Mouse (Mus musculus): ENCODE results near the gene Fry. TPM values are rescaled to one million over a fixed set of nuclear protein-coding genes. Genes with fewer than 3 reads are reported as not detected.
A peak's percentile ranks its signal among the peaks of the same experiment; 100 is the strongest.

The Fry gene
- polyA plus RNA-seq, 1 experiment from 2014 or later, result 43.4 TPM

- 66% methylated on average over 5 of the region's 5 CpGs for whole genome bisulfite sequencing
- no peaks in the 10 kb centered on the region for H3K27me3 ChIP-seq (replicated peaks; ENCODE audit: control insufficient read depth, insufficient read depth, low read length)
- H3K9me3 ChIP-seq (ENCODE audit: control insufficient read depth, low read length), result no peaks in the 10 kb centered on the region
- no peak overlapping the region for H3K4me3 ChIP-seq (ENCODE audit: low read length)
- no peak overlapping the region for H3K27ac ChIP-seq (ENCODE audit: low read depth, low read length)
- no peak overlapping the region for H3K9ac ChIP-seq (ENCODE audit: low read depth, low read length)
- no peaks in the 10 kb centered on the region for H3K4me1 ChIP-seq (ENCODE audit: control insufficient read depth, insufficient read depth, low read depth, low read length)
- no peak overlapping the region for H3K4me2 ChIP-seq (ENCODE audit: low read length)
- no peak for ATAC-seq
- no peaks in the 10 kb centered on the region for H3K36me3 ChIP-seq (ENCODE audit: control insufficient read depth, insufficient read depth, low read length)
Measured at GRCm38 (mm10) chr5:150159151-150159550, 40.7 kb downstream of the Fry start.

GRCm38 (mm10) chr5:150161193-150161592 lies 42.7 kb downstream of the Fry start:
- H3K9me3 ChIP-seq (ENCODE audit: control insufficient read depth, low read length), result no peaks in the 10 kb centered on the region
- no peaks in the 10 kb centered on the region for H3K36me3 ChIP-seq (ENCODE audit: control insufficient read depth, insufficient read depth, low read length)
- no peak for ATAC-seq
- no peak overlapping the region for H3K4me3 ChIP-seq (ENCODE audit: low read length)
- no peak overlapping the region for H3K27ac ChIP-seq (ENCODE audit: low read depth, low read length)
- H3K9ac ChIP-seq (ENCODE audit: low read depth, low read length), result no peak overlapping the region
- 89% methylated on average over 6 of the region's 6 CpGs for WGBS
- no peaks in the 10 kb centered on the region for H3K4me1 ChIP-seq (ENCODE audit: control insufficient read depth, insufficient read depth, low read depth, low read length)
- no peaks in the 10 kb centered on the region for H3K27me3 ChIP-seq (replicated peaks; ENCODE audit: control insufficient read depth, insufficient read depth, low read length)
- H3K4me2 ChIP-seq (ENCODE audit: low read length), result no peak overlapping the region

GRCm38 (mm10) chr5:150161898-150162297 lies 43.5 kb downstream of the Fry start:
- H3K4me2 ChIP-seq (ENCODE audit: low read length), result no peak overlapping the region
- WGBS, result 86% methylated on average over 5 of the region's 5 CpGs
- no peaks in the 10 kb centered on the region for H3K27me3 ChIP-seq (replicated peaks; ENCODE audit: control insufficient read depth, insufficient read depth, low read length)
- H3K36me3 ChIP-seq (ENCODE audit: control insufficient read depth, insufficient read depth, low read length), result no peaks in the 10 kb centered on the region
- H3K9ac ChIP-seq (ENCODE audit: low read depth, low read length), result no peak overlapping the region
- no peak overlapping the region for H3K27ac ChIP-seq (ENCODE audit: low read depth, low read length)
- no peaks in the 10 kb centered on the region for H3K4me1 ChIP-seq (ENCODE audit: control insufficient read depth, insufficient read depth, low read depth, low read length)
- no peaks in the 10 kb centered on the region for H3K9me3 ChIP-seq (ENCODE audit: control insufficient read depth, low read length)
- no peak for ATAC-seq
- H3K4me3 ChIP-seq (ENCODE audit: low read length), result no peak overlapping the region

- WGBS, result 84% methylated on average over 3 of the region's 3 CpGs
- H3K9ac ChIP-seq (ENCODE audit: low read depth, low read length), result no peak overlapping the region
Measured at GRCm38 (mm10) chr5:150164671-150165070, 46.2 kb downstream of the Fry start.

GRCm38 (mm10) chr5:150166811-150167210 lies 48.4 kb downstream of the Fry start:
- Histone ChIP-seq H3K4me1 (ENCODE audit: control insufficient read depth, insufficient read depth, low read depth, low read length) (no peaks in the 10 kb centered on the region), H3K9ac (ENCODE audit: low read depth, low read length) (no peak overlapping the region), H3K27me3 (replicated peaks; ENCODE audit: control insufficient read depth, insufficient read depth, low read length) (no peaks in the 10 kb centered on the region), H3K4me3 (ENCODE audit: low read length) (no peak overlapping the region), H3K27ac (ENCODE audit: low read depth, low read length) (no peak overlapping the region), H3K4me2 (ENCODE audit: low read length) (no peak overlapping the region), H3K36me3 (ENCODE audit: control insufficient read depth, insufficient read depth, low read length) (no peaks in the 10 kb centered on the region), H3K9me3 (ENCODE audit: control insufficient read depth, low read length) (no peaks in the 10 kb centered on the region)
- WGBS, result 80% methylated on average over 5 of the region's 5 CpGs
- ATAC-seq, result no peak

More at GRCm38 (mm10) chr5:150164671-150165070, 46.2 kb downstream of the Fry start:
- Histone ChIP-seq H3K27ac (ENCODE audit: low read depth, low read length) (no peak overlapping the region), H3K9me3 (ENCODE audit: control insufficient read depth, low read length) (no peaks in the 10 kb centered on the region), H3K27me3 (replicated peaks; ENCODE audit: control insufficient read depth, insufficient read depth, low read length) (no peaks in the 10 kb centered on the region), H3K4me3 (ENCODE audit: low read length) (no peak overlapping the region), H3K4me2 (ENCODE audit: low read length) (no peak overlapping the region), H3K4me1 (ENCODE audit: control insufficient read depth, insufficient read depth, low read depth, low read length) (no peaks in the 10 kb centered on the region), H3K36me3 (ENCODE audit: control insufficient read depth, insufficient read depth, low read length) (no peaks in the 10 kb centered on the region)
- ATAC-seq, result no peak

- Histone ChIP-seq H3K36me3 (ENCODE audit: control insufficient read depth, insufficient read depth, low read length) (no peaks in the 10 kb centered on the region), H3K9me3 (ENCODE audit: control insufficient read depth, low read length) (no peaks in the 10 kb centered on the region), H3K9ac (ENCODE audit: low read depth, low read length) (no peak overlapping the region), H3K4me2 (ENCODE audit: low read length) (no peak overlapping the region), H3K4me3 (ENCODE audit: low read length) (no peak overlapping the region), H3K4me1 (ENCODE audit: control insufficient read depth, insufficient read depth, low read depth, low read length) (no peaks in the 10 kb centered on the region), H3K27ac (ENCODE audit: low read depth, low read length) (no peak overlapping the region), H3K27me3 (replicated peaks; ENCODE audit: control insufficient read depth, insufficient read depth, low read length) (no peaks in the 10 kb centered on the region)
- no peak for ATAC-seq
- WGBS, result 40% methylated on average over 2 of the region's 2 CpGs
Measured at GRCm38 (mm10) chr5:150167287-150167686, 48.8 kb downstream of the Fry start.

GRCm38 (mm10) chr5:150168712-150169111 lies 50.3 kb downstream of the Fry start:
- 4% methylated on average over 9 of the region's 9 CpGs for WGBS
- ATAC-seq, result peak; percentile 93
- Histone ChIP-seq H3K9me3 (ENCODE audit: control insufficient read depth, low read length) (no peaks in the 10 kb centered on the region), H3K4me1 (ENCODE audit: control insufficient read depth, insufficient read depth, low read depth, low read length) (no peaks in the 10 kb centered on the region), H3K27me3 (replicated peaks; ENCODE audit: control insufficient read depth, insufficient read depth, low read length) (no peaks in the 10 kb centered on the region), H3K4me3 (ENCODE audit: low read length) (no peak overlapping the region), H3K27ac (ENCODE audit: low read depth, low read length) (no peak overlapping the region), H3K36me3 (ENCODE audit: control insufficient read depth, insufficient read depth, low read length) (no peaks in the 10 kb centered on the region), H3K9ac (ENCODE audit: low read depth, low read length) (no peak overlapping the region), H3K4me2 (ENCODE audit: low read length) (no peak overlapping the region)

GRCm38 (mm10) chr5:150171562-150171961 lies 53.1 kb downstream of the Fry start:
- ATAC-seq, result no peak
- Histone ChIP-seq H3K36me3 (ENCODE audit: control insufficient read depth, insufficient read depth, low read length) (no peaks in the 10 kb centered on the region; the same call in 1 of the 2 replicates), H3K4me2 (ENCODE audit: low read length) (no peak overlapping the region), H3K4me3 (ENCODE audit: low read length) (no peak overlapping the region), H3K27ac (ENCODE audit: low read depth, low read length) (no peak overlapping the region), H3K4me1 (ENCODE audit: control insufficient read depth, insufficient read depth, low read depth, low read length) (no peaks in the 10 kb centered on the region), H3K27me3 (replicated peaks; ENCODE audit: control insufficient read depth, insufficient read depth, low read length) (no peaks in the 10 kb centered on the region), H3K9ac (ENCODE audit: low read depth, low read length) (no peak overlapping the region), H3K9me3 (ENCODE audit: control insufficient read depth, low read length) (no peaks in the 10 kb centered on the region)
- WGBS, result 65% methylated on average over 10 of the region's 10 CpGs

- Histone ChIP-seq H3K4me1 (ENCODE audit: control insufficient read depth, insufficient read depth, low read depth, low read length) (no peaks in the 10 kb centered on the region), H3K9me3 (ENCODE audit: control insufficient read depth, low read length) (no peaks in the 10 kb centered on the region), H3K27ac (ENCODE audit: low read depth, low read length) (no peak overlapping the region), H3K4me3 (ENCODE audit: low read length) (no peak overlapping the region), H3K36me3 (ENCODE audit: control insufficient read depth, insufficient read depth, low read length) (no peaks in the 10 kb centered on the region; the same call in 1 of the 2 replicates), H3K4me2 (ENCODE audit: low read length) (no peak overlapping the region), H3K9ac (ENCODE audit: low read depth, low read length) (no peak overlapping the region), H3K27me3 (replicated peaks; ENCODE audit: control insufficient read depth, insufficient read depth, low read length) (no peaks in the 10 kb centered on the region)
- 83% methylated on average over 6 of the region's 6 CpGs for WGBS
- ATAC-seq, result no peak
Measured at GRCm38 (mm10) chr5:150173869-150174268, 55.4 kb downstream of the Fry start.

- no peaks in the 10 kb centered on the region for H3K9me3 ChIP-seq (ENCODE audit: control insufficient read depth, low read length)
- H3K4me2 ChIP-seq (ENCODE audit: low read length), result no peak overlapping the region
- ATAC-seq, result no peak
- no peaks in the 10 kb centered on the region for H3K27me3 ChIP-seq (replicated peaks; ENCODE audit: control insufficient read depth, insufficient read depth, low read length)
- no peak overlapping the region for H3K4me3 ChIP-seq (ENCODE audit: low read length)
- H3K27ac ChIP-seq (ENCODE audit: low read depth, low read length), result no peak overlapping the region
- H3K4me1 ChIP-seq (ENCODE audit: control insufficient read depth, insufficient read depth, low read depth, low read length), result no peaks in the 10 kb centered on the region
- H3K36me3 ChIP-seq (ENCODE audit: control insufficient read depth, insufficient read depth, low read length), result no peaks in the 10 kb centered on the region; the same call in 1 of the 2 replicates
- no peak overlapping the region for H3K9ac ChIP-seq (ENCODE audit: low read depth, low read length)
Measured at GRCm38 (mm10) chr5:150174950-150175349, 56.5 kb downstream of the Fry start.
